Mouse (Mus musculus) lung, postnatal 0 days (tissue): ENCODE measurements around the gene Dok7. TPM values are rescaled to one million over a fixed set of nuclear protein-coding genes. Genes with fewer than 3 reads are reported as not detected.
A peak's percentile ranks its signal among the peaks of the same experiment; 100 is the strongest.

Source experiments
- ATAC-seq: fragments of 200-750 bp; cut with Nextera tagmentation; 2 replicates; pipeline ENCODE4 v1.8.0; 2017; ENCODE audit warnings: moderate library complexity
- DNase-seq: peaks from one replicate; pipeline ENCODE4 v3.0.0-alpha.2; 2016; ENCODE audit warnings: low spot score
- H3K27ac ChIP-seq: fragments of 300-500 bp; sonication (generic); 2 replicates; pipeline ENCODE4 v1.5.1; 2014; ENCODE audit warnings: antibody characterized with exemption, mild to moderate bottlenecking, low read length, mixed read lengths
- H3K27me3 ChIP-seq: fragments of 300-500 bp; sonication (generic); replicated peaks from 2 replicates; pipeline ENCODE4 v1.6.1; 2014; ENCODE audit warnings: low read length, mixed read lengths; ENCODE audit not compliant: insufficient read depth
- H3K36me3 ChIP-seq: fragments of 300-500 bp; sonication (generic); 2 replicates; pipeline ENCODE4 v1.6.1; 2014; ENCODE audit warnings: low read length, mixed read lengths; ENCODE audit not compliant: insufficient read depth
- H3K4me1 ChIP-seq: fragments of 300-500 bp; sonication (generic); 2 replicates; pipeline ENCODE4 v1.6.1; 2014; ENCODE audit warnings: antibody characterized with exemption, low read depth, low read length, mixed read lengths; ENCODE audit not compliant: insufficient read depth
- H3K4me2 ChIP-seq: fragments of 300-500 bp; sonication (generic); replicated peaks from 2 replicates; pipeline ENCODE4 v1.6.1; 2014; ENCODE audit warnings: low read depth, mild to moderate bottlenecking, low read length, moderate library complexity, mixed read lengths
- H3K4me3 ChIP-seq: fragments of 300-500 bp; sonication (generic); 2 replicates; pipeline ENCODE4 v1.5.1; 2014; ENCODE audit warnings: low read depth, low read length
- H3K9ac ChIP-seq: fragments of 300-500 bp; sonication (generic); replicated peaks from 2 replicates; pipeline ENCODE4 v1.6.1; 2014; ENCODE audit warnings: low read depth, mild to moderate bottlenecking
- H3K9me3 ChIP-seq: fragments of 300-500 bp; sonication (generic); 2 replicates; pipeline ENCODE4 v1.6.1; 2016; ENCODE audit warnings: low read length, mixed read lengths
- CTCF ChIP-seq: IDR thresholded peaks from 2 replicates; pipeline ENCODE4 v1.5.1; 2016; ENCODE audit warnings: antibody characterized with exemption, mild to moderate bottlenecking
- EP300 ChIP-seq: IDR thresholded peaks from 2 replicates; pipeline ENCODE4 v1.6.1; 2016; ENCODE audit warnings: antibody characterized with exemption, mild to moderate bottlenecking, control low read depth
- WGBS: fragments of 180-500 bp; shearing (Covaris S2); extraction: QIAGEN DNeasy Blood & Tissue Kit; methylation state at CpG from one replicate; pipeline ENCODE4 v1.1.7; 2014; 5-methylcytosine and 5-hydroxymethylcytosine counted together
- polyA plus RNA-seq: library from polyadenylated mRNA; unstranded; fragments of >200 nt; fragmentation: Nextera tagmentation; extraction: Ambion mirVana; gene quantifications from 2 replicates; pipeline ENCODE4 v1.2.1, GENCODE M21; 2015

Dok7 gene
- polyA plus RNA-seq, 1 experiment from 2014 or later = 0.56 TPM

GRCm38 (mm10) chr5:35084913-35085312 is 28.3 kb downstream of the Dok7 start:
- Histone ChIP-seq H3K27ac (no peak overlapping the region), H3K4me2 (no peak overlapping the region), H3K27me3 (no peaks in the 10 kb centered on the region), H3K4me1 (no peaks in the 10 kb centered on the region), H3K9me3 (no peaks in the 10 kb centered on the region), H3K4me3 (no peak overlapping the region), H3K9ac (no peak overlapping the region), H3K36me3 (no peaks in the 10 kb centered on the region)
- no peak for DNase-seq
- ATAC-seq = no peak
- TF ChIP-seq EP300 = no peak
- no peak for TF ChIP-seq CTCF
- WGBS = 59% methylated on average over 3 of the region's 3 CpGs

- no peaks in the 10 kb centered on the region for H3K9me3 ChIP-seq
- H3K9ac ChIP-seq = no peak overlapping the region
- H3K4me3 ChIP-seq = no peak overlapping the region
- no peak overlapping the region for H3K27ac ChIP-seq
- H3K27me3 ChIP-seq = no peaks in the 10 kb centered on the region
- no peaks in the 10 kb centered on the region for H3K4me1 ChIP-seq
- ATAC-seq = peak; percentile 28; the same call in 1 of the 2 replicates
- H3K4me2 ChIP-seq = no peak overlapping the region
- H3K36me3 ChIP-seq = peaks cover 19% of the 10 kb centered on the region
- DNase-seq = peak; percentile 68
- TF ChIP-seq EP300 = no peak
- TF ChIP-seq CTCF = peak; percentile 83
- 58% methylated on average over 9 of the region's 9 CpGs for whole genome bisulfite sequencing
These were observed 32.4 kb downstream of the Dok7 start for GRCm38 (mm10) chr5:35088785-35089613.

- no peak for DNase-seq
- H3K4me1 ChIP-seq = no peaks in the 10 kb centered on the region
- ATAC-seq = no peak
- no peak overlapping the region for H3K27ac ChIP-seq
- TF ChIP-seq EP300 = no peak
- TF ChIP-seq CTCF = no peak
- no peaks in the 10 kb centered on the region for H3K27me3 ChIP-seq
- H3K4me2 ChIP-seq = no peak overlapping the region
- H3K36me3 ChIP-seq = peaks cover 19% of the 10 kb centered on the region
- no peak overlapping the region for H3K9ac ChIP-seq
- no peak overlapping the region for H3K4me3 ChIP-seq
- no peaks in the 10 kb centered on the region for H3K9me3 ChIP-seq
- 76% methylated on average over 5 of the region's 5 CpGs for WGBS
These were observed 33.0 kb downstream of the Dok7 start for GRCm38 (mm10) chr5:35089614-35089963.

GRCm38 (mm10) chr5:35091636-35092035 is 35.1 kb downstream of the Dok7 start:
- Histone ChIP-seq H3K27me3 (no peaks in the 10 kb centered on the region), H3K4me3 (no peak overlapping the region), H3K36me3 (peaks cover 34% of the 10 kb centered on the region), H3K4me1 (no peaks in the 10 kb centered on the region), H3K9ac (no peak overlapping the region), H3K4me2 (no peak overlapping the region), H3K9me3 (no peaks in the 10 kb centered on the region), H3K27ac (no peak overlapping the region)
- TF ChIP-seq CTCF (no peak), EP300 (no peak)
- DNase-seq (no peak), ATAC-seq (no peak)
- 89% methylated on average over 3 of the region's 3 CpGs for WGBS

GRCm38 (mm10) chr5:35103086-35103485 is 46.5 kb downstream of the Dok7 start:
- WGBS = 69% methylated on average over 8 of the region's 8 CpGs
- no peak for TF ChIP-seq CTCF
- TF ChIP-seq EP300 = no peak
- peak overlapping the region; percentile 71; the same call in 1 of the 2 replicates for H3K4me2 ChIP-seq

GRCm38 (mm10) chr5:35103528-35103927 is 47.0 kb downstream of the Dok7 start:
- DNase-seq = no peak
- TF ChIP-seq CTCF = no peak
- no peak for TF ChIP-seq EP300

More at GRCm38 (mm10) chr5:35103086-35103485, 46.5 kb downstream of the Dok7 start:
- Histone ChIP-seq H3K27ac (no peak overlapping the region), H3K9ac (no peak overlapping the region), H3K4me3 (no peak overlapping the region), H3K9me3 (no peaks in the 10 kb centered on the region), H3K36me3 (peaks cover 32% of the 10 kb centered on the region; the same call in 1 of the 2 replicates), H3K4me1 (peaks cover 23% of the 10 kb centered on the region; the same call in 1 of the 2 replicates), H3K27me3 (no peaks in the 10 kb centered on the region)
- ATAC-seq (no peak), DNase-seq (peak; percentile 57)

More at GRCm38 (mm10) chr5:35103528-35103927, 47.0 kb downstream of the Dok7 start:
- H3K4me3 ChIP-seq = no peak overlapping the region
- no peak for ATAC-seq
- 31% methylated on average over 2 of the region's 2 CpGs for WGBS
- peaks cover 23% of the 10 kb centered on the region; the same call in 1 of the 2 replicates for H3K4me1 ChIP-seq
- H3K4me2 ChIP-seq = peak overlapping the region; percentile 71
- no peak overlapping the region for H3K27ac ChIP-seq
- no peaks in the 10 kb centered on the region for H3K27me3 ChIP-seq
- peaks cover 30% of the 10 kb centered on the region; the same call in 1 of the 2 replicates for H3K36me3 ChIP-seq
- H3K9me3 ChIP-seq = no peaks in the 10 kb centered on the region
- H3K9ac ChIP-seq = no peak overlapping the region
